14 mouse cellular contexts compared by ENCODE assay signal in the genomic region with DNA sequence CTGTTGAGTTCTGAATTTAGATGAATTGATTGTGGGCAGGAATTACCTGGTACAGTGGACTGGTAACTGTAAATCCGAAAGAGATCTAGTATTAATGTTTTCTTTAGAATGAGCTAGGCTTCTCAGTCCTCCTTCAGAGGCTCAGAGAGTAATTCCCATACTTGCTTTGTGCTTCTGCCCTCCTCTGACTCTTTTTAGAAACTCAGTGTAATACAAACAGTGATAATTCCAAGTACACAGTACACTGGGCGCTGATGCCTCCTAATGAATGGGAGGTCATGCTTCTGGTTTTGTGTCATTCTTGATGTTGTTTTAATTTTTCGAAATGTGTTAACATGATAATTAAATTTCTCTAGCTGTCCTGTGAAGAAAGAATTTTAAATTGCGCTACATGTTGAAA.
"Had no signal": no experiment of that assay in that cellular context is flagged by ENCODE, and none has a peak within 500 bp of the region (broad histone marks: within the 10 kb centered on the region; RNA-seq: fewer than 3 reads in every experiment).

No protein-coding gene starts in this region.

- DNase-seq: kidney, adult 8-10 months; kidney, postnatal 10 days; kidney, postnatal 4 days; lung, adult 2 months; lung, postnatal 10 days; retina, postnatal 1 day; right cerebral cortex, postnatal 14 days; thymus, postnatal 4 days had no signal

- H3K27me3 ChIP-seq: liver, embryonic 15.5 days; midbrain, embryonic 13.5 days; neural tube, embryonic 13.5 days had no signal

- H3K27ac ChIP-seq: left cerebral cortex, adult 2 months; limb, embryonic 10.5 days; liver, embryonic 15.5 days; midbrain, embryonic 13.5 days; neural tube, embryonic 13.5 days had no signal

- H3K4me2 ChIP-seq: liver, embryonic 11.5 days; liver, embryonic 15.5 days; midbrain, embryonic 13.5 days; neural tube, embryonic 13.5 days had no signal

- H3K36me3 ChIP-seq: limb, embryonic 10.5 days; liver, embryonic 15.5 days; midbrain, embryonic 13.5 days; neural tube, embryonic 13.5 days had no signal

- H3K4me3 ChIP-seq: left cerebral cortex, adult 2 months; limb, embryonic 10.5 days; liver, embryonic 15.5 days; midbrain, embryonic 13.5 days; neural tube, embryonic 13.5 days had no signal

- ATAC-seq: midbrain, embryonic 13.5 days had no signal

- H3K9ac ChIP-seq: liver, embryonic 15.5 days; midbrain, embryonic 13.5 days; neural tube, embryonic 13.5 days had no signal

- H3K9me3 ChIP-seq: limb, embryonic 10.5 days; liver, embryonic 15.5 days; midbrain, embryonic 13.5 days; neural tube, embryonic 13.5 days had no signal

- H3K4me1 ChIP-seq: liver, embryonic 15.5 days had no signal
